Mouse (Mus musculus): Measurements from ENCODE around the gene Adck1. TPM values are rescaled to one million over a fixed set of nuclear protein-coding genes. Genes with fewer than 3 reads are reported as not detected.
"Not testable (repeated sequence)": the region's sequence is repeated elsewhere in the genome, so short reads cannot be mapped to it uniquely, and the experiment has no call there.

Gene Adck1
- polyA plus RNA-seq, 1 experiment from 2014 or later: 18.4 TPM

- Histone ChIP-seq H3K9me3 (ENCODE audit: control insufficient read depth, low read length) (no peaks in the 10 kb centered on the region), H3K27me3 (replicated peaks; ENCODE audit: control insufficient read depth, insufficient read depth, low read length) (no peaks in the 10 kb centered on the region), H3K4me3 (ENCODE audit: low read depth, low read length) (no peak overlapping the region), H3K4me2 (no peak overlapping the region), H3K4me1 (replicated peaks; ENCODE audit: control insufficient read depth, insufficient read depth, low read length) (no peaks in the 10 kb centered on the region), H3K9ac (ENCODE audit: low read depth, low read length) (no peak overlapping the region), H3K27ac (ENCODE audit: low read depth, low read length) (no peak overlapping the region), H3K36me3 (ENCODE audit: control insufficient read depth, insufficient read depth, low read length) (0 out of 2 replicates have a peak, but pooled peaks cover 1% of the 10 kb centered on the region)
- WGBS: 61% methylated on average over 4 of the region's 4 CpGs
- DNase-seq (ENCODE audit: low spot score) (no peak), ATAC-seq (replicated peaks; ENCODE audit: low FRiP score) (no peak)
Observed at GRCm38 (mm10) chr12:88368618-88369017, 8.3 kb downstream of the Adck1 start.

- H3K9me3 ChIP-seq (ENCODE audit: control insufficient read depth, low read length); H3K9ac ChIP-seq (ENCODE audit: low read depth, low read length); H3K4me3 ChIP-seq (ENCODE audit: low read depth, low read length); DNase-seq (ENCODE audit: low spot score); H3K27me3 ChIP-seq (replicated peaks; ENCODE audit: control insufficient read depth, insufficient read depth, low read length); H3K4me2 ChIP-seq; H3K36me3 ChIP-seq (ENCODE audit: control insufficient read depth, insufficient read depth, low read length); H3K4me1 ChIP-seq (replicated peaks; ENCODE audit: control insufficient read depth, insufficient read depth, low read length); H3K27ac ChIP-seq (ENCODE audit: low read depth, low read length): not testable (repeated sequence)
- ATAC-seq (replicated peaks; ENCODE audit: low FRiP score): peak; percentile 78
- 50% methylated on average over 4 of the region's 4 CpGs for WGBS
Observed at GRCm38 (mm10) chr12:88369690-88370089, 9.3 kb downstream of the Adck1 start.

- 13% methylated on average over 1 of the region's 1 CpGs for WGBS
- H3K27ac ChIP-seq (ENCODE audit: low read depth, low read length); ATAC-seq (replicated peaks; ENCODE audit: low FRiP score); H3K4me2 ChIP-seq; H3K4me3 ChIP-seq (ENCODE audit: low read depth, low read length); H3K4me1 ChIP-seq (replicated peaks; ENCODE audit: control insufficient read depth, insufficient read depth, low read length); H3K9ac ChIP-seq (ENCODE audit: low read depth, low read length); H3K9me3 ChIP-seq (ENCODE audit: control insufficient read depth, low read length); H3K27me3 ChIP-seq (replicated peaks; ENCODE audit: control insufficient read depth, insufficient read depth, low read length); DNase-seq (ENCODE audit: low spot score); H3K36me3 ChIP-seq (ENCODE audit: control insufficient read depth, insufficient read depth, low read length): not testable (repeated sequence)
Observed at GRCm38 (mm10) chr12:88370321-88370720, 10.0 kb downstream of the Adck1 start.

GRCm38 (mm10) chr12:88372018-88372417 is 11.7 kb downstream of the Adck1 start:
- H3K9ac ChIP-seq (ENCODE audit: low read depth, low read length): no peak overlapping the region
- no peak overlapping the region for H3K4me2 ChIP-seq
- WGBS: 91% methylated on average over 5 of the region's 5 CpGs
- no peak for ATAC-seq (replicated peaks; ENCODE audit: low FRiP score)
- peak; percentile 23 for DNase-seq (ENCODE audit: low spot score)
- 0 out of 2 replicates have a peak, but pooled peaks cover 2% of the 10 kb centered on the region for H3K36me3 ChIP-seq (ENCODE audit: control insufficient read depth, insufficient read depth, low read length)
- H3K27ac ChIP-seq (ENCODE audit: low read depth, low read length): no peak overlapping the region
- H3K27me3 ChIP-seq (replicated peaks; ENCODE audit: control insufficient read depth, insufficient read depth, low read length): no peaks in the 10 kb centered on the region
- no peaks in the 10 kb centered on the region for H3K9me3 ChIP-seq (ENCODE audit: control insufficient read depth, low read length)
- H3K4me1 ChIP-seq (replicated peaks; ENCODE audit: control insufficient read depth, insufficient read depth, low read length): no peaks in the 10 kb centered on the region
- no peak overlapping the region for H3K4me3 ChIP-seq (ENCODE audit: low read depth, low read length)

- no peak overlapping the region for H3K4me2 ChIP-seq
- H3K4me3 ChIP-seq (ENCODE audit: low read depth, low read length): no peak overlapping the region
- H3K4me1 ChIP-seq (replicated peaks; ENCODE audit: control insufficient read depth, insufficient read depth, low read length): no peaks in the 10 kb centered on the region
- no peak overlapping the region for H3K9ac ChIP-seq (ENCODE audit: low read depth, low read length)
- H3K36me3 ChIP-seq (ENCODE audit: control insufficient read depth, insufficient read depth, low read length): 0 out of 2 replicates have a peak, but pooled peaks cover 2% of the 10 kb centered on the region
- H3K9me3 ChIP-seq (ENCODE audit: control insufficient read depth, low read length): no peaks in the 10 kb centered on the region
- no peak for DNase-seq (ENCODE audit: low spot score)
- no peak overlapping the region for H3K27ac ChIP-seq (ENCODE audit: low read depth, low read length)
- ATAC-seq (replicated peaks; ENCODE audit: low FRiP score): no peak
- no peaks in the 10 kb centered on the region for H3K27me3 ChIP-seq (replicated peaks; ENCODE audit: control insufficient read depth, insufficient read depth, low read length)
- 54% methylated on average over 10 of the region's 10 CpGs for WGBS
Observed at GRCm38 (mm10) chr12:88376820-88377219, 16.5 kb downstream of the Adck1 start.

- Histone ChIP-seq H3K9me3 (ENCODE audit: control insufficient read depth, low read length) (no peaks in the 10 kb centered on the region), H3K4me3 (ENCODE audit: low read depth, low read length) (no peak overlapping the region), H3K27ac (ENCODE audit: low read depth, low read length) (no peak overlapping the region), H3K4me1 (replicated peaks; ENCODE audit: control insufficient read depth, insufficient read depth, low read length) (no peaks in the 10 kb centered on the region), H3K27me3 (replicated peaks; ENCODE audit: control insufficient read depth, insufficient read depth, low read length) (no peaks in the 10 kb centered on the region), H3K9ac (ENCODE audit: low read depth, low read length) (no peak overlapping the region), H3K4me2 (no peak overlapping the region), H3K36me3 (ENCODE audit: control insufficient read depth, insufficient read depth, low read length) (0 out of 2 replicates have a peak, but pooled peaks cover 2% of the 10 kb centered on the region)
- WGBS: 95% methylated on average over 2 of the region's 2 CpGs
- ATAC-seq (replicated peaks; ENCODE audit: low FRiP score): no peak
- no peak for DNase-seq (ENCODE audit: low spot score)
Observed at GRCm38 (mm10) chr12:88378256-88378655, 17.9 kb downstream of the Adck1 start.

- 88% methylated on average over 6 of the region's 6 CpGs for WGBS
- no peaks in the 10 kb centered on the region for H3K9me3 ChIP-seq (ENCODE audit: control insufficient read depth, low read length)
- ATAC-seq (replicated peaks; ENCODE audit: low FRiP score): no peak
- no peak overlapping the region for H3K4me2 ChIP-seq
- no peaks in the 10 kb centered on the region for H3K4me1 ChIP-seq (replicated peaks; ENCODE audit: control insufficient read depth, insufficient read depth, low read length)
- no peak overlapping the region for H3K27ac ChIP-seq (ENCODE audit: low read depth, low read length)
- no peak for DNase-seq (ENCODE audit: low spot score)
- H3K9ac ChIP-seq (ENCODE audit: low read depth, low read length): no peak overlapping the region
- H3K27me3 ChIP-seq (replicated peaks; ENCODE audit: control insufficient read depth, insufficient read depth, low read length): no peaks in the 10 kb centered on the region
- H3K36me3 ChIP-seq (ENCODE audit: control insufficient read depth, insufficient read depth, low read length): no peaks in the 10 kb centered on the region
- no peak overlapping the region for H3K4me3 ChIP-seq (ENCODE audit: low read depth, low read length)
Observed at GRCm38 (mm10) chr12:88388832-88389231, 28.5 kb downstream of the Adck1 start.

- no peaks in the 10 kb centered on the region for H3K36me3 ChIP-seq (ENCODE audit: control insufficient read depth, insufficient read depth, low read length)
- H3K4me1 ChIP-seq (replicated peaks; ENCODE audit: control insufficient read depth, insufficient read depth, low read length): no peaks in the 10 kb centered on the region
- DNase-seq (ENCODE audit: low spot score) (no peak), ATAC-seq (replicated peaks; ENCODE audit: low FRiP score) (0 out of 2 replicates have a peak, but pooled peaks have one; percentile 27)
- no peaks in the 10 kb centered on the region for H3K27me3 ChIP-seq (replicated peaks; ENCODE audit: control insufficient read depth, insufficient read depth, low read length)
- H3K27ac ChIP-seq (ENCODE audit: low read depth, low read length): no peak overlapping the region
- WGBS: 82% methylated on average over 1 of the region's 1 CpGs
- H3K9ac ChIP-seq (ENCODE audit: low read depth, low read length): no peak overlapping the region
- no peaks in the 10 kb centered on the region for H3K9me3 ChIP-seq (ENCODE audit: control insufficient read depth, low read length)
- H3K4me3 ChIP-seq (ENCODE audit: low read depth, low read length): no peak overlapping the region
- no peak overlapping the region for H3K4me2 ChIP-seq
Observed at GRCm38 (mm10) chr12:88398658-88399057, 38.3 kb downstream of the Adck1 start.

GRCm38 (mm10) chr12:88403541-88403940 is 43.2 kb downstream of the Adck1 start:
- no peak overlapping the region for H3K27ac ChIP-seq (ENCODE audit: low read depth, low read length)
- no peak overlapping the region for H3K4me3 ChIP-seq (ENCODE audit: low read depth, low read length)
- H3K4me2 ChIP-seq: no peak overlapping the region
- no peaks in the 10 kb centered on the region for H3K27me3 ChIP-seq (replicated peaks; ENCODE audit: control insufficient read depth, insufficient read depth, low read length)
- 67% methylated on average over 5 of the region's 5 CpGs for WGBS
- H3K9ac ChIP-seq (ENCODE audit: low read depth, low read length): no peak overlapping the region
- ATAC-seq (replicated peaks; ENCODE audit: low FRiP score): no peak
- DNase-seq (ENCODE audit: low spot score): no peak
- H3K36me3 ChIP-seq (ENCODE audit: control insufficient read depth, insufficient read depth, low read length): no peaks in the 10 kb centered on the region
- H3K4me1 ChIP-seq (replicated peaks; ENCODE audit: control insufficient read depth, insufficient read depth, low read length): no peaks in the 10 kb centered on the region
- H3K9me3 ChIP-seq (ENCODE audit: control insufficient read depth, low read length): no peaks in the 10 kb centered on the region
